Mouse (Mus musculus) kidney, adult 2 months (tissue): ENCODE data around the gene Gcdh.

Source experiments
- CTCF ChIP-seq: fragments of 200-500 bp; conservative IDR thresholded peaks from 2 replicates; pipeline ENCODE4 v1.5.1; 2011; ENCODE audit warnings: low read depth, mild to moderate bottlenecking, control low read depth, low read length, moderate library complexity, mixed read lengths; ENCODE audit not compliant: insufficient read depth, insufficient read length
- POLR2A ChIP-seq: fragments of 200-500 bp; IDR thresholded peaks from one replicate; pipeline ENCODE4 v1.6.1; 2011; ENCODE audit warnings: low read depth, low read length, control low read depth

DNA sequence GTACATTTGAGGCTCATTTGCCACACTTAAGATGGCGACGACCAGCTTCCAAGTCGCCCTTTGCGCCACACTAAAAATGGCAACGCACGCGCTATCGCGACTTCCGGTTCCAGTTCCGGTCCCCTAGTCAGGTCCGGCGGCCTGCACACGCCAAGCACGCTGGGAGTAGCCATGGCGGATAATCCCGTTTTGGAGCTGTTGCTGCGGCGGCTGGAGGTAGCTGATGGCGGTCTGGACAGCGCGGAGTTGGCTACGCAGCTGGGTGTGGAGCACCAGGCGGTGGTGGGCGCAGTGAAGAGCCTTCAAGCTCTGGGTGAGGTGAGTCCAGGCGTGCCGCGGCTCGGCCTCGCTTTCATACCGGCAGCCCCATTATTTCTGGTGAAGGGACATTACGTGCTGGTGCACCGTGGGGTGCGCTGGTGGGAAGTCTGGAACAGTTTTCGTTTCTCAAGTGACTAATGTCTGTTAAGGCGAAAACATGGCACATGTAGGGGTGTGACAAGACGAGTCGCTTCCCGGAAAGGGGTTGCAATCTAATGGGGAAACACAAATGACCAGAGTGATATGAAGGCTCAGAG, 36.8 kb downstream of the Gcdh start, which contains the start of gene Farsa:
- no peak for TF ChIP-seq CTCF
- peak; percentile 83 for TF ChIP-seq POLR2A
